Mouse (Mus musculus): ENCODE data around the gene Pimreg.

DNA sequence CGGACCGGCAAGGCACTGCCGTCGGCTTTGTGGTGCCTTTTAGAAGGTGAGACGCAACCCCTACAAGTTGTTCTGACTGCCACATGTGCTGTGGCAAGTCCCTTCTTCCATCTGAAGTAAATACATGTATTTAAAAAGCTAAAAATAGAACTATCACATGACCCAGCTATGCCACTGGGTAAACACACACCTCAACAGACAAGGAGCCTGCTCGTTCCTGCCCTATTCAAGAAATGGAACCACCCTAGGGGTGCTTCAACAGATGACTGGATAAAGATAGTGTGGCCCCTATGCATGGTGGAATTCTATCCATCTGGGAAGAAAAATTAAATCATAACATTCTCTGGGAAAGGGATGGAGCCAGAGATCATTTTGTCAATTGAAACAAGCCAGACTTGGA is 19.0 kb upstream of the Pimreg start:
- TF ChIP-seq CTCF (IDR thresholded peaks at IDR 0.05; ENCODE audit: control insufficient read depth, insufficient read depth, insufficient read length) (no peak), FOSL1 (IDR thresholded peaks at IDR 0.05; ENCODE audit: insufficient read depth, low read length, poor library complexity, severe bottlenecking) (no peak), MAX (IDR thresholded peaks at IDR 0.05) (no peak), CEBPB (IDR thresholded peaks at IDR 0.05; ENCODE audit: low read depth) (no peak), MYOD1 (IDR thresholded peaks at IDR 0.05; ENCODE audit: control insufficient read depth, insufficient read length, low read depth) (no peak), USF1 (IDR thresholded peaks at IDR 0.05; ENCODE audit: low read depth) (no peak)
